Mouse (Mus musculus) bone marrow macrophage, adult 2 months (primary cell): ENCODE results near the gene Col4a5.

Source experiments
- CTCF ChIP-seq: IDR thresholded peaks from 2 replicates; pipeline ENCODE4 v1.5.1; 2012; ENCODE audit warnings: low read depth, mild to moderate bottlenecking, low read length, moderate library complexity
- POLR2A ChIP-seq: IDR thresholded peaks from 2 replicates; pipeline ENCODE4 v1.6.1; 2012; ENCODE audit warnings: mild to moderate bottlenecking, low read depth, low read length, borderline replicate concordance

- TF ChIP-seq POLR2A (no peak), CTCF (no peak)
Observed at GRCm38 (mm10) chrX:141724937-141725918, 250.0 kb downstream of the Col4a5 start, which contains the start of gene Irs4.
